Mouse (Mus musculus) ZHBTc4 (cell line): Measurements from ENCODE around the gene Tuba8.

Source experiments
- DNase-seq: peaks from one replicate; pipeline ENCODE4 v3.0.0-alpha.2; 2011; ENCODE audit warnings: low read depth, low spot score

Tuba8 gene

DNA sequence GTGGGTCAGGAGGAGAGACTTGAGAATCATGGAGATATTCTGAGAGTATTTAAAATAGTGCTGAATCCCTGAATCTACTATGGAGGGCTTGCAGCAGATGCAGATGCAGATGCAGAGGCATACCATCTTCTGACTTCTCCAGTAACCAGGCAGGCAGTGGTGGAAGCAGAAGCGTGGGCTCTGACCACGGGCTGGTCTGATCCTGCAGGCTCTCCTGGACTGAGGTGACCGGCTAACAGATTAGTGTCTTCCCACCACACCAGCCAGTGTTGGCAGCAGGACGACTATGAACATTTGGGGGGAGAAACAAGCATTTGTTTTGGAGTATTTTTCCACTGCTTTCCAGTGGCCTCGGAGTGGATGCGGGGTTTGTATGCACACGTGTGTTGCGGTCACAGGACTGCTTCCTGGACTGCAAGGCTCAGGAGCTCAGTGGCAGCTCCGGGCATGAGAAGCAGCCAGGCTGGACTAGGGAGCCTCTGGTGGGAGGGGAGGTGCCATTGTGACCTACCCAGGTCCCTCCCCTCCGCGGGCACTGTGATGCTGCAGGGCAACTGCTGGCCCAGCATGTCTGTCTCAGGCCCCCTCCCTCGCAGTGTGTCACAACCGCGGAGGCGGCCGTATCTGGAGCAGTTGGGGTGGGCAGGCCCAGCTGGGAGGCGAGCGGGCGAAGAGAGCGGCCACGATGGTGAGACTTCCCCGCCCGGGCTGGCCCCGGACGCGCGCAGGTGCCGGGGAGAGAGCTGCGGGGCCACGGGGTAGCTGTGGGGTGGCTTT, at the start of gene Tuba8:
TSS of gene Tuba8 (plus strand) at position 548 of the 777 bp plus-strand sequence.
- DNase-seq, result peak; percentile 42

DNA sequence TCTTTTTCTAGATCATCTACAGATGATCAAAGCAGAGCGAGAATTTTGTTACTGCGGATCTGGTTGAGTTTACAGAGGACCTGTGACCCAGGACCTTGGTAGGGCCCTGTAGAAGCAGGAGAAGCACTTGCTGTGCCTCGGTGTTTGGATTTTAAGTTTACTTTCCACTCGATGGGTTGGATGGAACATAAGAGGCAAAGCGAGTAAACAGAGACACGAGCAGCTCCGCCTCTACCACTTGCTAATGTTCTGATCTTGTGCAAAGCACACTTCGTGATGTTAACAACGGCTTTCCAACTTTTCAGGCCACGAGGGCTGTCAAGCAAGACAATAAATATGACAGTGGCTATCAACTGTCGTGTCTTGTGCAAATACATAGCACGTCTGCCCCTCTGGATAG, 47.9 kb upstream of the Tuba8 start:
- DNase-seq, result no peak

- no peak for DNase-seq
Observed at GRCm38 (mm10) chr6:121166098-121166552, 44.4 kb upstream of the Tuba8 start.

DNA sequence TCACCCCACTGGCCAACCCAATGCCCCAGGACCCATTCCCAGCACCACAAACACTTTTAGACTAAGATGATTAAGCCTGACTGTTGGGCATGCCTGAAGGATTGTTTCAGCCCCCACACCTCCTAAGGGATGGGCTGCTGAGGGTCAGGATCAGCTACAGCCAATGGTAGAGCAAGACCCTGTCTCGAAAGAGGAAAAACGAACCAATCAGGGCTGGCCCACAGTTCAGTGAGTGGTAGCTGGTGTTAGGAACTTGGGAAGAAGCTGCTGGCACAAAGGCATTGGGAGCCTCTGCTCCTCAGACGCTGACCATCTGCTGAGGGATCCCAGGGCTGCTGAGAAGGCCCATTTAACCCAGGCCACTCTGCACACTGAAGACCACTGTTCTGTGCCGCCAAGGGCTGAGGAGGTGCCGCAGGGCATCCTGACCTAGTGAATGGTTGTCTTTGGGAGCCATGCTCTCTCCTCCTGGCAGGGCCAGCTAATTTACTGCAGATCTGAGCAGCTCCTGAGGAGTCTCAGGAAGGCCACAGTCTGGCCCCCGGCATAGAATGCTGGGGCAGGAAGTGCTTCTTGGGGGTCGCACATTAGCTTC, 43.0 kb upstream of the Tuba8 start:
- DNase-seq, result peak; percentile 67

DNA sequence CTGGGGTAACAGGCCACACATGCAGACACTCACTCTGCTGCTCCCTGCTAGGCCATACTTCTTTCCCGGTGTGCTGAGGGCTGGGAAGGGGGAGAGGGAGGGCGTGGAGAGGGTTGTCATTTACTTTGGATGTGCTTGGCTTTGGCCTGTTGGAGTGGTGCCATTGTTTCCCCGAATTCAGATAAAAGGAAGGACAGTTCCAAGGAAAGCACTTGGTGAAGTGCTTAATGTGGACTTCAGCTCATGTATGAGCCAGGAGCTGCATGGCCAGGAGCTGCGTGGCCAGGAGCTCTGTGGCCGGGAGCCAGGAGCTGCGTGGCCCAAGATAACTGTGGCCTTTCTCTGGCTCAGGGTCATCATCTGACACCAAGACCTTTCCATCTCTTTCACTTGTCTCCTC, 39.4 kb upstream of the Tuba8 start:
- DNase-seq, result no peak

DNA sequence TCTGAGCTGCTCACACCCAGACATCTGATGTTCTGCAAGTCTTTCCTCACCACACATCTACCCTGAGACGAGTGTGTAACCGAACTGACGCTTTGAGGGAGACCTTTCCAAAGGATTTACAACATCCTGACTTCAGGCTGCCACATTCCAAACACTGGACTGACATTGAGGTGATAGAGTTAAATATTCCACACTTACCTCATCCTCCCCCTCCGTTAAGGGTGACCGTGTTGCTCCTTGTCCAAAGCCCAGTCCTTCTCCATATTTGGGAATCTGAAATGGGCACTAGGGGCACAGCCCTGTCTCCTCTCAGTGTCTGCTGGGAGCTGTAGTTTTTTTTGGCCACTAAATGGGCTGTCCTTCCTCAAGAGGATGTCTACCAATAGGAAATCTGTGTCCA, 37.0 kb upstream of the Tuba8 start:
- no peak for DNase-seq

GRCm38 (mm10) chr6:121174761-121175160, 35.7 kb upstream of the Tuba8 start:
- DNase-seq, result no peak

GRCm38 (mm10) chr6:121176011-121176730, 34.3 kb upstream of the Tuba8 start:
- DNase-seq, result no peak

GRCm38 (mm10) chr6:121176731-121177098, 33.8 kb upstream of the Tuba8 start:
- no peak for DNase-seq

GRCm38 (mm10) chr6:121177118-121177708, 33.3 kb upstream of the Tuba8 start:
- peak; percentile 26 for DNase-seq

- peak; percentile 68 for DNase-seq
Observed at GRCm38 (mm10) chr6:121178700-121179358, 31.7 kb upstream of the Tuba8 start.

GRCm38 (mm10) chr6:121179846-121180245, 30.6 kb upstream of the Tuba8 start:
- no peak for DNase-seq

DNA sequence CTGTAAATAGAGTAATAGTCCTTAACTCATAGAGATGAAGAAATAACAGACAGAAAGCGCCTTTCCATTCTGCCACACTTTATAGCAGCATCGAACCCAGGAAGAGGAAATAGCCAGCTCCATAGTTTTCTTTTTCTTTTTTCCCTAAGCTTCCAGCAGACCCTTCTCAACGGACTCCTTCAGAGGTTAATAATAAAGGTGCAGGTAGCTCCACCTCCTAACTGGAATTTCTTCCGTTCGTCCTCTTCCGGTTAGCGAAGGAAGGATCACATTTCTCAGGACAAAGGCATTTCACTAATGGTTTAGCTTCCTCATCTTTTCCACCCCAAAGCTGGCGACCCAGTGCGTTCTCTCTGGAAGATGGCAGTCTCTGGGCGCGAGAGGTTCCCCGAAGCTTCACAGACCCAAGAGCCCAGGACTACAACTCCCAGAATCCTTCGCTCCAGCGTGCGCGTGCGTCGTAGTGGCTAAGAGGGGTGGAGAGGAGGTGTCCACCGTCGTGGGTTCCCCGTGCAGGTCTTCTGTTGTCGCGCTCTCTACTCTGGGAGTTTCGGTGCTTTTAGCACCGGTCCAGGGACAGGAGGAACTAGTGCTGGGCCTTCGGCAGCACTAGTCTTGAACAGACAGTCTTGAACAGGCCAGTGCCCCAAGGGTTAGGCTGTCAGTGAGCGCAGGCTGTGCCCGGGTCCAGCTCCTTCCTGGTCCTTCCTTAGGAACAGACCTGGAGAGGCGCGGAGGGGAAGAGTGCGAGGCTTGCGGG, 26.9 kb upstream of the Tuba8 start, which contains the start of gene Pex26:
TSS of gene Pex26 (plus strand) at position 254 of the 760 bp plus-strand sequence.
- DNase-seq, result peak; percentile 93

- DNase-seq, result peak; percentile 74
Observed at GRCm38 (mm10) chr6:121184198-121185140, 26.0 kb upstream of the Tuba8 start.

GRCm38 (mm10) chr6:121185232-121185631, 25.3 kb upstream of the Tuba8 start:
- no peak for DNase-seq

GRCm38 (mm10) chr6:121191261-121192009, 19.1 kb upstream of the Tuba8 start:
- no peak for DNase-seq

DNA sequence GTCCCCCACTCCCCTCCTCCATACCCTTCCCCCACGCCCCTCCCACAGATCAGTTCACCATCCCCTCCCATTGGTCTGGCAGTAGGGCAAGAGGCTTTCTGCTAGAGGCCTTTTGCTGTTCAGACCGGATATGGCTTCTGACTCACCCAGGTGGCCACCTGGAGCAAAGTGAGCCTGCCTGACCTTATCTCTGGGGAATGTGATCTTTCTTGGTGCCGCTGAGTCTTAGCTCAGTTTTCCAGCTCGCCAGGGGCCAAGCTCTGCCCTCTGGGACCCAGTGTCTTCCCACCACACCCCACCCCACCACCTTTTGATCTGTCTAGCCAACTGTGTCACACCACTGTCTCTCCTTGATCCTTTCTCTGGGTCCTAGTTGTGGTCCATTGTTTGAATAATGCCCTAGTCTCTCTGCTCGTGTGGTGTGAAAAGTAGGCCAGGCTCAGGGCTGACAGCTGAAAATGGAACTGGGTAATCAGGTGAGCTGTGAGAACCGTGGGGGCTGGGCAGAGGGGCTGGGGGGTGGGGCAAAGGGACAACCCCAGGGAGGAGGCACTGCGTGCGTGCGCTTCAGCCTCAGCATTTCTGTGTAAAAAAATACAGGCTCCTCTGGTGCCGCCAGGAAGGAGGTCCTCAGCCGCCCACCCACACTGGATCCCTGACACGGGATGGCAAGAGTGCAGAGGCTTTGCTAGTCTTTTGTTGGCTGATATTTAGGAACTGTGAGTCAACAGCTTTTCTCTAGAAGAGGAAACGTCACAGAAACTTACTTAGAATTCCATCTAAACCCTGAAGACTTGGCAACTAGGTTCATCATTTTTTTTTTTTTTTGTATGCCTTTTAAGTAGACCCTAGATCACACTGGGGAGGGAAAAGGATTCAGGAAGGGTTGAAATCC, 16.2 kb upstream of the Tuba8 start:
- peak; percentile 88 for DNase-seq
